In genomic region chr1:59568283-59568682, GRCm38 (mm10) we compare ENCODE assay signal across 24 mouse cellular contexts. TPM values are rescaled to one million over a fixed set of nuclear protein-coding genes. Genes with fewer than 3 reads are reported as not detected.
DNase-seq lines count a peak whose midpoint lies in the region; ATAC-seq and TF ChIP-seq lines count a peak whose summit lies in the region.
"Had no signal": no experiment of that assay in that cellular context is flagged by ENCODE, and none has a peak within 500 bp of the region (broad histone marks: within the 10 kb centered on the region; RNA-seq: fewer than 3 reads in every experiment).

No protein-coding gene starts in this region.

- H3K9me3 ChIP-seq in midbrain, embryonic 11.5 days (ENCODE audit: control insufficient read depth, low read length), result no peaks in the 10 kb centered on the region; the same call in 1 of the 2 replicates
- no peaks in the 10 kb centered on the region for H3K9me3 ChIP-seq in midbrain, embryonic 16.5 days (replicated peaks; ENCODE audit: control insufficient read depth, low read length, poor library complexity, severe bottlenecking)
- H3K9me3 ChIP-seq: embryonic facial prominence, embryonic 12.5 days; embryonic facial prominence, embryonic 15.5 days; forebrain, embryonic 12.5 days; forebrain, embryonic 15.5 days; intestine, embryonic 15.5 days had no signal

- TF ChIP-seq CTCF in cerebellum, adult 2 months (IDR thresholded peaks at IDR 0.05; ENCODE audit: borderline replicate concordance, insufficient read depth, low read depth, low read length), result no peak

- TF ChIP-seq POLR2A in cerebellum, adult 2 months (IDR thresholded peaks at IDR 0.05; ENCODE audit: borderline replicate concordance, insufficient read depth, low read length), result no peak

- no peak for DNase-seq in cerebellum, adult 2 months
- no peak for DNase-seq in cerebellum, adult 8-10 months
- peak; percentile 47 for DNase-seq in midbrain, embryonic 11.5 days (ENCODE audit: low spot score, missing footprints)
- peak; percentile 15 for DNase-seq in induced T-regulatory cell, adult 2 months (ENCODE audit: low read depth)
- no peak for DNase-seq in ovary, postnatal 36 days (ENCODE audit: low spot score)
- no peak for DNase-seq in layer of hippocampus, postnatal 10 days (ENCODE audit: low spot score in 2 of 2)
- DNase-seq in heart, adult 8-10 months (ENCODE audit: low spot score), result no peak
- DNase-seq: adrenal gland, adult 8-10 months; adrenal gland, postnatal 25 days; gastrocnemius, postnatal 25 days; heart, postnatal 14 days; heart, postnatal 4 days had no signal

- no peaks in the 10 kb centered on the region for H3K27me3 ChIP-seq in cerebellum, adult 2 months (ENCODE audit: control insufficient read depth, insufficient read depth, low read length)
- H3K27me3 ChIP-seq in midbrain, embryonic 11.5 days (ENCODE audit: control insufficient read depth, insufficient read depth, low read length), result no peaks in the 10 kb centered on the region
- H3K27me3 ChIP-seq in midbrain, embryonic 16.5 days (ENCODE audit: control insufficient read depth, insufficient read depth, low read depth, low read length), result no peaks in the 10 kb centered on the region
- H3K27me3 ChIP-seq: embryonic facial prominence, embryonic 12.5 days; embryonic facial prominence, embryonic 15.5 days; forebrain, embryonic 12.5 days; forebrain, embryonic 15.5 days; intestine, embryonic 15.5 days had no signal

- WGBS in cerebellum, adult 2 months, result 98% methylated on average over 1 of the region's 1 CpGs
- 77% methylated on average over 1 of the region's 1 CpGs for WGBS in midbrain, embryonic 11.5 days
- WGBS in midbrain, embryonic 16.5 days, result 83% methylated on average over 1 of the region's 1 CpGs

- no peak overlapping the region for H3K9ac ChIP-seq in midbrain, embryonic 11.5 days (ENCODE audit: low read length)
- no peak overlapping the region for H3K9ac ChIP-seq in midbrain, embryonic 16.5 days (ENCODE audit: low read depth, low read length)
- H3K9ac ChIP-seq: embryonic facial prominence, embryonic 12.5 days; embryonic facial prominence, embryonic 15.5 days; forebrain, embryonic 12.5 days; forebrain, embryonic 15.5 days; heart, embryonic 13.5 days; hindbrain, embryonic 14.5 days; intestine, embryonic 15.5 days had no signal

- peak overlapping the region; percentile 81; the same call in 1 of the 2 replicates for H3K27ac ChIP-seq in cerebellum, adult 2 months (ENCODE audit: insufficient read depth, low read length)
- no peak overlapping the region for H3K27ac ChIP-seq in midbrain, embryonic 11.5 days (ENCODE audit: low read depth, low read length)
- no peak overlapping the region for H3K27ac ChIP-seq in midbrain, embryonic 16.5 days (ENCODE audit: low read length)
- H3K27ac ChIP-seq: forebrain, embryonic 12.5 days; forebrain, embryonic 15.5 days; heart, embryonic 13.5 days; hindbrain, embryonic 14.5 days; intestine, embryonic 15.5 days had no signal

- no peak for ATAC-seq in midbrain, embryonic 11.5 days (ENCODE audit: low FRiP score)
- no peak for ATAC-seq in midbrain, embryonic 16.5 days
- ATAC-seq: activated CD4-positive, CD25-positive, alpha-beta regulatory T cell, adult 4 months; CD4-positive, CD25-positive, alpha-beta regulatory T cell, adult 4 months; forebrain, embryonic 15.5 days; intestine, embryonic 15.5 days had no signal

- H3K4me1 ChIP-seq in cerebellum, adult 2 months (ENCODE audit: control insufficient read depth, insufficient read depth, low read length), result peaks cover 23% of the 10 kb centered on the region
- H3K4me1 ChIP-seq in midbrain, embryonic 11.5 days (ENCODE audit: control insufficient read depth, insufficient read depth, low read length), result no peaks in the 10 kb centered on the region
- H3K4me1 ChIP-seq in midbrain, embryonic 16.5 days (ENCODE audit: control insufficient read depth, insufficient read depth, low read length), result no peaks in the 10 kb centered on the region
- H3K4me1 ChIP-seq: forebrain, embryonic 12.5 days; heart, embryonic 13.5 days; intestine, embryonic 15.5 days had no signal

- H3K4me2 ChIP-seq in midbrain, embryonic 11.5 days, result no peak overlapping the region
- H3K4me2 ChIP-seq in midbrain, embryonic 16.5 days (ENCODE audit: low read length), result no peak overlapping the region
- H3K4me2 ChIP-seq: embryonic facial prominence, embryonic 12.5 days; embryonic facial prominence, embryonic 15.5 days; forebrain, embryonic 12.5 days; forebrain, embryonic 15.5 days; heart, embryonic 13.5 days; hindbrain, embryonic 14.5 days; intestine, embryonic 15.5 days had no signal

- no peaks in the 10 kb centered on the region for H3K36me3 ChIP-seq in midbrain, embryonic 11.5 days (ENCODE audit: control insufficient read depth, insufficient read depth, low read length)
- H3K36me3 ChIP-seq in midbrain, embryonic 16.5 days (ENCODE audit: control insufficient read depth, insufficient read depth, low read length), result no peaks in the 10 kb centered on the region
- H3K36me3 ChIP-seq: embryonic facial prominence, embryonic 12.5 days; embryonic facial prominence, embryonic 15.5 days; forebrain, embryonic 12.5 days; forebrain, embryonic 15.5 days; heart, embryonic 13.5 days; intestine, embryonic 15.5 days had no signal

- no peak overlapping the region for H3K4me3 ChIP-seq in cerebellum, adult 2 months (replicated peaks; ENCODE audit: insufficient read depth, low read depth, low read length)
- no peak overlapping the region for H3K4me3 ChIP-seq in midbrain, embryonic 11.5 days (ENCODE audit: low read depth, low read length)
- no peak overlapping the region for H3K4me3 ChIP-seq in midbrain, embryonic 16.5 days (ENCODE audit: low read depth, low read length)
- H3K4me3 ChIP-seq: embryonic facial prominence, embryonic 12.5 days; embryonic facial prominence, embryonic 15.5 days; erythroblast, embryonic 14.5 days; forebrain, embryonic 12.5 days; forebrain, embryonic 15.5 days; heart, embryonic 13.5 days; intestine, embryonic 15.5 days had no signal

RNA-seq across cellular contexts. Expression of gene Gm973, which starts 52.2 kb away (rescaled TPM):
- 4.7 and 5.7 TPM in 2 replicates for polyA plus RNA-seq in cerebellum, adult 2 months (2012; rRNA removed)
- polyA plus RNA-seq in midbrain, embryonic 11.5 days (2014; fragmentation: Nextera tagmentation; extraction: Ambion mirVana), result 7.0 and 7.1 TPM in 2 replicates
- polyA plus RNA-seq in midbrain, embryonic 16.5 days (2015; fragmentation: Nextera tagmentation; extraction: Ambion mirVana), result 11.8 and 14.1 TPM in 2 replicates
- total RNA-seq in layer of hippocampus, postnatal 10 days (2021), result 1 to 10 TPM; 7.0 to 7.9 TPM
- under 1 TPM in 2 of 4 experiments, not detected in 2; 0.16 to 0.53 TPM for total RNA-seq in heart, adult 8-10 months (2022)
- total RNA-seq: heart, postnatal 4 days had no signal
- polyA plus RNA-seq: activated CD4-positive, CD25-positive, alpha-beta regulatory T cell, adult 4 months; C2C12; erythroblast, embryonic 14.5 days had no signal

Comparison
In these comparisons a context has a peak if more than half of its experiments do, and no peak if none do; other contexts are left out.
1. DNase-seq: peak in midbrain, embryonic 11.5 days (single experiment) and induced T-regulatory cell, adult 2 months (single experiment); none in cerebellum, adult 2 months (0 of 2), cerebellum, adult 8-10 months (single experiment), ovary, postnatal 36 days (single experiment), layer of hippocampus, postnatal 10 days (0 of 2) and heart, adult 8-10 months (single experiment).